Mouse (Mus musculus): ENCODE results near the gene Esrra.

Esrra gene

DNA sequence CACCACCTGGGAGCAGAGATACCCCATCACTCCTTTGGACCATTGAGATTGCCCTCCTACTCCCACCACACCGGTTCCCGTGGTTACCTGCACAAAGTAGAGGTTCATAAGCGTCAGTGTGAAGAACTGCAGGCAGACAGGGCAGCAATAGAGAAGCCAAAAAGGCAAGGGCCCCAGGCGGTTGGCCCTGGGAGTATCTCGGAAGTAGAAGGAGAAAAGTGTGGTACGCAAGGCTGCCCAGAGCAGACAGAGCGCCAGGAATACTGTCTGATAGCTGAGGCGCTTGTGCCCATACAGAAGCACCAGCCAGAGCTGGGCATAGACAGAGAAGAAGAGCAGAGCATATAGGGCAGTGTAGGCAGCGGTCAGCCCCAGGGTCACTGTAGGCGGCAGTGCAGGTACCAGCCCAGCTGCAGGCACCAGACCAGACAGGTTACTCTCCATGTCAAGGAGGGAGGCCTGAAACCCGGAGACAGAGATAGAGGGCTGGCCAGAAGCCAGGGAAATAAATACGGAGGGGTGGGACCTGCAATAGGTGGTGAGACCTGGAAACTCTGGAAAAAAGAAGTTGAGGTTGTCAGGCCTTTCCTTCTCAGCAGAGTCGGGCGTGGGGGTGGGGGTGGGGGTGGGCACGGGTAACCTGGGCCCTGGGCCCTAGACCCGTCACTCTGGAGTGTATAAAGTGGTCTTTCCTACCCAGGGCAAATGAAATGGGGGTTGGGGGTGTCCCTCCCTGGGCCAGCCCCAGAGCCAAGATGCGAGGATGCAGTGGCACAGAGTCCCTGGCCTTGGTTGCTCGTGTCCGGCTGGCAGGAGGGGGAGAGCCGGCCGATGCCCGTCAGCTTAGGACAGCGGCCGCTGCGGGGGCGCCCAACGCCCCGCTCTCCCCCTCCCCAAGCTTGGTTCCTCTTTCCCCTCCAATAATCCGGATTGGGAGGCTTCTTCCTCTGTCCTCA lies 19.1 kb upstream of the Esrra start:
- no peak for DNase-seq

DNA sequence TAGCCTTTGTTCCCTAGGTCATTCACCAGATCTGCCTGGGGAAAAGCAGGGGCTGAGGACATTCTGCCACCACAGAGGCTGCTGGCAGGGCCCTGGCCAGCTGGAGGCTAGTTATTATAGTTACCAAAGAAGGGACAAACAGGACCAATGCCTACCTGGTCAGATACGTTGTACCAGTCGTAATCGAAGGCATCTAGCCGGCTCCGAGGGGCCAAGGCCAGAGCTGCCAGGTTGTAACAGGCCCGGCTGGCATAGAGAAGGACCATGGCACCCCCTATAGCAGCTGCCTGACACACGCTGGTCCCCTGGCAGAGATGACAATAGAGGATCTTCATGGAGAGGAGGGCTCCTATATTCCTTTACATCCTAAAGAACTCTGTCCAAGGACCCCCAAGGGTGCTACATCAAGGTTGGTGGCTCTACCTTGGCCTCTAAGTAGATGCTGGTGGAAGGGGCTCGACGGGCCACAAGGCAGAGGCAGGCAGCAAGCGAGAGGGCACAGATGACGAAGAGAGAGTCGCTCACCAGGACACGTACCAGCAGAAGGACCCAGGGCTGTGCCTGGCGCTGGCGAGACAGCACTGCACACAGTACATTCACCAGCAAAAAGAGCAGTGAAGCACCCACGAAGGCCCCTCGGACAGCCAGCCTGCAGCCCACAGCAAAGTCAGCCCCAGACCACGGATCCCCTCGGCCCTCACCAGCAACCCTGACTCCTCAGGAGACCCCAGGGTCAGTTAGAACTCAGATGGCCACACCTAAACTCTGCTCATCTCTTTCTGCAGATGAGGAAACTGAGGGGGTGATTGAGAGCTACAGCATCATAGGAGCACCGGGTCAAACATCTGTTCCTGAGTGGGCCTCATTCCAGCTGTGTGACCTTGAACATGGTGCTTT lies 17.7 kb upstream of the Esrra start:
- no peak for DNase-seq

DNA sequence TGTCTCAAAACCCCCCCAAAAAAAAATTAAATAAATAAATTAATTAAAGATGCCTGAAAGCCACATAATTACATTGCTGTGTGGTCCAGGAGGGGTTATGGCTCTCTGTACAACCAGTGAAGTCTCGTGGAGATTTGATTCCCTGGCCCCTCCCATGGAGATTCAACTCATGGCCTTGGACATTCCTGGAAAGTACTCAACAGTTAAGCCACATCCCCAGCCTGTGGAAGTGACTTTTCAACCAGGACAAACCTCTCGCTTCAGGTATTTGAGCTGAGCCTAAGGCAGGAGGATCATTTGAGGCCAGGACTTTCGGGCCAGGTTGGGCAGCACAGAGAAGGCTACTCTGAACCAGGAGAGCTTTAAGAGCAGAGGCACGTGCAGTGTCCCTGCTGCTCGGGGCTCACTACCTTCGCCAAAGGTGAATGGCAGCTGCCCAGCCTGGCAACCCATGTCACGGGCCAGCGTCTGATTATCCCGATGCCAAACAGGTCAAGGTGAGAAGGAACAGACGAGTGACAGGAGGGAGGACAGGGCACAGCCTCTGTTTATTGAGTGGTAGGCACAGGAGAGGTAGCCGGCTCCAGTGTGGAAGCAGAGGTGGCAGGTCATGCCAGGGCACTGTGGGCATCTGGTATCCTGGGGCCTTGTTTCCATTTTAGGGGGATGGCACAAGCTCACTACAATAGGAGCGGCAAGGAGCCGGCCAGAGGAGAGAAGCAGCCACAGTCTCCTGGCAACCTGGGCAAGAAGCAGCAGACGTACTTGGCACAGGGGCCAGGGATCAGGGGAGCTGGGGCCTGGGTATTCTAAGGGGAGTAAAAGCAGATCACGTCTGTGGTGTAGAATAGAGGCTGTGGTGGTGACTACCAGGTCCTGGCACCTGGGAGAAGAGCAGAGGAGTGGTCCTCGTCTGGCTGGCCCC lies 16.2 kb upstream of the Esrra start:
- DNase-seq = no peak

DNA sequence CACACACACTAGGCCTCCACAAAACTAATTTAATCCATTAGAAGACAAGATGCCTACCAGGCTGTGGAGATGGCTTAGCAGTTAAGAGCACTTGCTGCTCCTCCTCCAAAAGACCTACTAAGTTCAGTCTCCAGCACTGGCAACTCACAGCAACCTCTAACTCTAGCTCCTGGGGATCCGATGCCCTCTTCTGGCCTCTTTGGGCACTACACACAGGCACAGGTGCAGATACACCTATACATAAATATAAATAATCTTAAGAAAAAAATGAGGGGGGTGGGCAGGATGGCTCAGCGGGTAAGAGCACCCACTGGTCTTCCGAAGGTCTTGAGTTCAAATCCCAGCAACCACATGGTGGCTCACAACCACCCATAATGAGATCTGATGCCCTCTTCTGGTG lies 14.7 kb upstream of the Esrra start:
- peak; percentile 51 to 53 for DNase-seq

DNA sequence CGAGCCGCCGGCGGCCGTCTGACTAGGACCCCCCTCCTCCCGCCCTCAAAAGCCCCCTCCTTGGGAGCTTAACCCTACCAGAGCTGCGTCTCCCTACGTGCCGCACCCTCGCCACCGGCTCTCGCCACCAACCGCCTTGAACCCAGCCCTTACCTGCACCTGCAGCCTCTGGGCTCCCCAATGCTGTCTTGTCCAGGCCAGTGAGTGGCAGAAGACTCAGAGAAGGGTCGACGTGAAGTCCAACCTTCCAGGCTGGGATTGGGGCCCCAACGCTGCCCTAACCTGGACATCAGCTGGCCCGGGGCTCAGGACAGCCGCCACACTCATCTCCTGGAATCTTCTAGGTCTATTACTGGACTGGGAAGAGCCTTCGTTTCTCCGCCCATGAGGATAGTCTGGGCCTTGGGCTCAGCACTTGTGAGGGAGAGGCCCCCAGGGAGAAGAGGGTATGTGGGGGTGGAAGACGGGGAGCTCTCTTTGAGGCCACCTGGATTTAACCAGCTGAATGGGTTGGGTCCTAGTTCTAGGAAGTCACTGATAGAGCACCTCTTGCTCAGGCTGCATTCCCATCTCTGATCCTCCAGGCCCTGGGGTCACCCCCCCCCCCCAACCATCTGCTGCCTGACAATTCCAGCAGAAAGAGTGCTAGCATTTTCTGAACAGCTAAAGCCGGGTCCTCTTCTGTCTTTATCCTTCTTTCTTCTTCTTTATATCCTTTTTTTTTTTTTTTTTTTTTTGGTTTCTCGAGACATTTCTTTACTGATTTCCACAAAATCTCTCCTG lies 12.8 kb upstream of the Esrra start, which contains the start of gene Kcnk4:
Gene Kcnk4, minus strand, starts transcription at position 321 of the 783 bp plus-strand sequence.
- peak in 1 of 2 experiments; percentile 14 for DNase-seq

DNA sequence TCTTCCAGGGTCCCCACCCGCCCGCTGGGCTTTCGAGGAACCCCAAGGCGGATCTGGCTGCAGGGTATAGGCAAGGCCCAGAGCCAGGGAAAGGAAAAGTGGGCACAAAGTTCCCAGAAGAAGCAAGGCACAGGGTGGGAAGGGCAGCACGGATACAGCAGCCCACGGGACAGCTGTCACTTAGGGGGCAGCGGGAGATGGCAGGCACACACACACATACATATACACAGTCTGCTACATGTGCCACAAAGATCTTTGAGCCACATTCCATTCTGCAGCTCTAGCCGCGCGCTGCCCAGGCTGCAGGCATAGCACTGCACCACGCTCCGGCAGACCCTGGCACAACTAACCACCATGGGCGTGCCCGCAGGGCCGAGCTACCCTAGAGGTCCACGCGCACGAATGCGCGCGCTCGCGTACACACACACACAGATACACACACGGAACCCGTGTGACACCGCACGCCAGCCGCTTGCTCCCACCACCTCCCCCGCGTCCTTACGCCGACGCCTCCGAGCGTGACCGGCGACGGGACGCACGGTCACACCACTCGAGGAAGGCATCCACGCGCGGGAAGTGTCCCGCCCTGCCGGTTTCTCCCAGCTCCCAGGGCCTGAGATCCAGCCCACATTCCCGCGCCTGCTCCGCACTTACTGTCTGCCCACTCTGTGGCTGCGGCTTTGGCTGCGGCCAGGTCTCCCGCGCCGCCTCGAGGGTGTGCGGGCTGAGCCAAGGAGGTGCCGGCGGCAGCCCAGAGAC lies 12.0 kb upstream of the Esrra start:
- DNase-seq = peak in 1 of 2 experiments; percentile 18

DNA sequence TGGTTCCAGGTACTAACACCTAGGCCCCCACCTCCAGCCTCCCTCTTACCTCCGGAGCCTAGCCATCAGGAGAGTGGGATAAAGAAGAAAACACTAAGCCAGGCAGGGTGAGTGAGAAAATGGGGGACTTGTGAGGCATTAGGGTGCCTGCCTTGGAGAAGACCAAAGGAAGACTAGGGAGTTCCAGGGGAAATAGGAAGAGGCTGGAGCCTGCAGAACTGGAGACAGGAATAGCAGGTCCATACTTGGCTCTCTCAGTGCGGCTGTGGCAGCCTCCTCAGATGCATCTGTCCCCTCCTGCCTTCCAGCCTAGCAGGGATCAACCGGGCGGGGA lies 11.5 kb upstream of the Esrra start:
- no peak for DNase-seq

DNA sequence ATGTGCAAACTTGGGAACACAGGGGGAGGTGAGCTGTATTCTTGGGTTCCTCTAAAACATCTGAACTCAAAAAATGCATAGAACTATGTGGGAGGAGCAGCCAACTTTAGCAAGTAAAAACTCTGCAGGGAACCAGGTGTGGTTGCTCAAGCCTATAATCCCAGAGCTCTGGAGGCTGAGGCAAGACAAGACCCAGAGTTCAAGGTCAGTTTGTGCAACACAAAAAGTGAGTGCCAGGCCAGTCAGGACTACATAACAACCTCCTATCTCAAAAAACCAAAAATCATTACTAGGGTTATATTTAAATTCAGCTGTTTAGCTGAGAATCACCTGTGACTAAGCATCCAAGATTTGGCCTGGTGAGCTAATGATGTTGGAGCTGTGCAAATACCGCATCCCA lies 10.4 kb upstream of the Esrra start:
- DNase-seq = no peak

DNA sequence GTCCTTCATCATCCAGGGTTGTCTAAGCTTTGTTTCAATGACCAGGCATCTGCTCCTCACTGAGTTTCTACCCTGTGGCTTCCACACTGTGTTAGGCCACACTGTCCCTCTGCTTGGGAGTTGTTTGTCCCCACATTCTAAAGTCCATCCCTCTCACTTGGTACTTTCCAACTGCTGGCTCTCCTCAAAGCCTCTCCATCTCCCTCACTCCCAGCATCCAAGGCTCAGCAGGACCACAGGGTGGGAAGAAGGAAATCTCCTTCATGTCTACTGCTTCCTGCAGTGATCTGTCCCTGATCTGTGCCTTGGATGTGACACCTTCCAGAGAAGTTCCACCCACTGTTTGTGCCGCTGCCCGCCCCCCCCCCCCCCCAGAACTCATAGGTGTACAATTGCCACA lies 9.4 kb upstream of the Esrra start:
- DNase-seq = no peak

DNA sequence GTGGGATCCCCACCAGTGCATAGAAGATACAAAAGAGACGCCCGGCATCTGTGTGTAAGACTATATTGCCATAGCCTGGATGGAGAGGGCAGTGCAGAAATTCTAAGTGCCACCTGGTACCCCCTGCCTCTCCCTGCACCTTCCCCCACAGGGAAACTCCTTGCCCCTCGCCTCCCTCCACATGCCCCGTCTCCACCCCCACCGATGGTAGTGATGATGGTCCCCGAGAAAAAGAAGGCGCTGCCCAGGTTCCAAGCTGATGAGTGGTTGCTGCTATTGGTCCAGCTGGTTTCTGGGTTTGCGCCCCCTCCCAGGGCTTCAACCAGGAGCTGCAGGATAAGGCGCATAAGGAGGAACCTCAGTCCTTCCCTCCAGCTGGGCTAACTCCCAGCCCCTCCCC lies 6.5 kb upstream of the Esrra start:
- DNase-seq = peak in 1 of 2 experiments; percentile 10

DNA sequence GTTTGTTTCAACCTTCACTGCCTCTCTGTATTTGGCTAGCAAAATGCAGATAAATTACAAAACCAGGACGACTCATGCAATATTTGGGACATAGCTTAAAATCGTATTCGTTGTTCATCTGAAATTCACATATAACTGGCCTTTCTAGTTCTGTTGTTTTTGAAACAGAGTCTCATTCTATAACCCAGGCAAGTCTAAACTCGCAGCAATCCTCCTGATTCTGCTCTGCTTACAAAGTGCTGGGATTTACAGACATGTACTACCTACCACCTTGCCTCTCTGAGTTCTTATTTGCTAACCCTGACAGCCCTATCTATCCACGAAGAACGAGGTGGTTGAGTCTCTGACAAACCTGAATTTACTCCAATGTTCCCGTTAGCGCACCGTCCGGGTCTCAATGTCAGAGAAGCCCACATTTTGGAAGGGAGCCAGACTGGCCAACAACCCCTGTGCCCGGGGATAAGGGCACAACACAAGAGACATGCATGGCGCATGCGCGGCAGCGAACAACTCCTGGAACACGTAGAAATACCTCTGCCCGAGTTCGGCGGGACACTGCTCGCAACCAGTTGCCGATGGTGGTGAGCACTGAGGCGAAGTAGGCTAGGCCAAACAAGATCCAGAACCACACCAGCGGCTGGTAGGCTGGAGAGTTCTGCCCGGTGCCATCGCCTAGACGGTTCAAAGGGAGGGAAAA lies 5.1 kb upstream of the Esrra start:
- peak in 1 of 2 experiments; percentile 21 for DNase-seq

DNA sequence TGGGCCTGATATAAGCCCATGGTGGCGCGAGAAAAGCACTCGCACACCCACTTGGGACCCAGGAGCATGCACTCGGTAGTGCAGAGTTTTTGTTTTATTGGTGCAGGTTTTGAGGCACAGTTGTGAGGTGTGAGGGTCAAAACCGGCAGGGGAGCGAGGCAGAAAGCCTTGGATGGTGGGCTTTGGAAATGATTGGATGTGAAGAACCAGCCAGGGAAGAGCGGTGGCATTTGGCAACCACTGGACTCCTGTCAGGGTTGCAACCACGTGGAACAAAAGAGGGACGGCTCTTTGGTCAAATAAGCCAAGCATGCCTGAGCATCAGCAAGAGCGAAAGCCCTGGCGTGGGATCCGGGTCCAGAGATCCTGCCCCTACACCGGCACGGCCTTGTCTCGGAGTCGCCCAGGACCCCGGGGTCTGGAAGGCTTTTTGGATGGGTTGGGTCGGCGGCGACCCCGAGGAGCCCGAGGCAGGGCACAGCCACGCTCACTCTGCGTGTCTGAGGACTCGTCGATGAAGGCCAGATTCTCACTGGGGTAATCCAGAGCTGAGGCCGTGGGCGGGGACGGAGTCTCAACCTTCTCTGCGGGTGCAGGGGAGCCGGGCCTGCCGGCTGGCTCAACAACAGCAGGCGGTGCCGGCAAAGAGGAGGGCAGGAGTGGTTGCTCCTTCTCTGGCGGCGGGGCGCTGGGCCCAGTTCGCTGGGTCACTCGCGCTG lies 4.2 kb upstream of the Esrra start:
- DNase-seq = no peak

DNA sequence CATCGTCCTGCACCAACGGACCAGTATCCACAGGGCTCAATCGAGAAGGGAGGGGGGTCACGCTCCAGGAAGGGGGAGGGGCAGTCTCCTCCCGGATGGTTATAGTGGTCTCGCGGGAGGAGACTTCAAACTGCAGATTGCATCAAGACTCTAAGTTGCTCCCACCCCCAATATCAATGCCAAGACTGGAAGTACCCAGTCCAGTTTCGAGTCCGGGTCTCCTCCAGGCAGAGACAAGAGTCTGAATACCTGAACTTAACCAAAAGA lies 3.6 kb upstream of the Esrra start, which contains the start of gene Catsperz:
Gene Catsperz, minus strand, starts transcription at position 74 of the 267 bp plus-strand sequence.
- no peak for DNase-seq

DNA sequence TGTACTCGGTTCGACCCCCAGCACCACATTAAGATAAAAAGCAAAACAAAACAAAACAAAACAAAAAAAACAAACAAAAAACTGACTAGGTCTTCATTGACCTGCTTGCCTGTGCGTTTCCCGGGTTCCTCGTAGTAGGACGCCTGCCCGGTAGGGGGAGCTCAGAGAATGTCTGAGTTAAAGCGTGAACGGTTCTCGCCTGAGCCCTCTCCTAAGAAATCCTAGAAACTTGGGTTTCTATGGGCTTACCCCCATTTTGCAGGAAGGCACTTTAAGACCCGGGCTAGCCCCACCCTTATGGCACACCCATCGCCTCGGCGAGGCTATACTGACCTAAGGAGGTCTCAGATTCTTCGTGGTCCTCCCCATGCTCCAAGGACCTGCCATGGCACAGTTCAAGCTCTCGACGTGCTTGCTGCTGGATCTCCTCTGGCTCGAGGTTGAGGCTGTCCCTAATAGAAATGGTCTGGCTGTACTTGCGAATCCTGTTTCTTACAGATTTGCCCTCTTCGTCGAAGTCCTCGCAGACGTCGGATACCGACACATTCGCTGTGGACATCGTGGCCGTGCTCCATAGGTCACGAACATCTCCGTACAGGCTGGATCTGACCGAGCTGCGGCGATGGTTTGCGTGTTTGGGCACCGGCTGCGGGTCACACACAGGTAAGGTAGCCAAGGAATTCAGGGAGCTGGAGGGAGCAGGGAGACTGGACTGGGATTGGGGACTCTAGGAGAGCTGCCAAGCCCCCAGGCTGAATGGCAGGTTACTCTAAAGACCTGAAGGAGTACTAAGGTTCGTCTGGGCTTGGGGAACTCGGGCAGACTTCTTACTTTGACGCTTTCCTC lies 3.1 kb upstream of the Esrra start:
- DNase-seq = peak; percentile 81 to 88

DNA sequence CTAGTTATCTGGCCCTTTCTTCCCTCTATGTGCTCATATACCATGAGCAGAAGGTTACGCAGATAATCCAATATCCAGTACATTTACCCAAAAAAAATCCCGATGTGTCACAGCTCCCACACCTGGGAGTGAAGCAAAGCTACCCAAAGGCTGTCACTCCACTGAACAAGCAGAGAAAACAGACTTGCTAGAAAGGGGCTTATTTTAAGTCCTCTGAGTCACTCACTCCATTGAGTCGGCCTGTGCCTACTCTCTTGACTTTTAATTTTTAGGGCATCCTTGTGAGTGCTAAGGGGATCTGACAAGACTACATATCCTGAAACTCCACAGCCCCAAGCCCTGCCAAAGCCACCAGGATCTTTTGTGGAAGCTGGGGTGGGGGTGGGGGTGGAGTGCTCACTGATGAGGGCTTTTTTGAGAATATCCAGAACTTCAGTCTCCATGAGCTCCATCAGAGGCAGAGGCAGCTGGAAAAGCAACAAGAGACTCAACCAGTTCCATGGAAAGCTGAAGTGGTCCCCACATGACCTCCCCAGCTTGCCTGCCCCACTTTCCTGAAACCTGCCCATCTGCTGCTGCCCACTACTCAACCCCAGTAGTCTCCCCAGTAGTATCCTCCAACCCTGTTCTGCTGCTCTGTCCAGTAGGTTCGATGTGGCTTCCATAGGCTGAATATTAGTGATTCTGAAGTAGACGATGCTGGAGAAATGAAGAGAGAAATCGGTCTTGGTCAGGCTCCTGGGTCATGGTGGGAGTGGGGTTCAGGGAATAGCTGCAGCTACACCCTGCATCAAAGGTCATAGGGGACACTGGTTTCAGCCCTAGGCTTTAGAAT lies 1.5 kb upstream of the Esrra start:
- peak in 1 of 2 experiments; percentile 13 for DNase-seq

DNA sequence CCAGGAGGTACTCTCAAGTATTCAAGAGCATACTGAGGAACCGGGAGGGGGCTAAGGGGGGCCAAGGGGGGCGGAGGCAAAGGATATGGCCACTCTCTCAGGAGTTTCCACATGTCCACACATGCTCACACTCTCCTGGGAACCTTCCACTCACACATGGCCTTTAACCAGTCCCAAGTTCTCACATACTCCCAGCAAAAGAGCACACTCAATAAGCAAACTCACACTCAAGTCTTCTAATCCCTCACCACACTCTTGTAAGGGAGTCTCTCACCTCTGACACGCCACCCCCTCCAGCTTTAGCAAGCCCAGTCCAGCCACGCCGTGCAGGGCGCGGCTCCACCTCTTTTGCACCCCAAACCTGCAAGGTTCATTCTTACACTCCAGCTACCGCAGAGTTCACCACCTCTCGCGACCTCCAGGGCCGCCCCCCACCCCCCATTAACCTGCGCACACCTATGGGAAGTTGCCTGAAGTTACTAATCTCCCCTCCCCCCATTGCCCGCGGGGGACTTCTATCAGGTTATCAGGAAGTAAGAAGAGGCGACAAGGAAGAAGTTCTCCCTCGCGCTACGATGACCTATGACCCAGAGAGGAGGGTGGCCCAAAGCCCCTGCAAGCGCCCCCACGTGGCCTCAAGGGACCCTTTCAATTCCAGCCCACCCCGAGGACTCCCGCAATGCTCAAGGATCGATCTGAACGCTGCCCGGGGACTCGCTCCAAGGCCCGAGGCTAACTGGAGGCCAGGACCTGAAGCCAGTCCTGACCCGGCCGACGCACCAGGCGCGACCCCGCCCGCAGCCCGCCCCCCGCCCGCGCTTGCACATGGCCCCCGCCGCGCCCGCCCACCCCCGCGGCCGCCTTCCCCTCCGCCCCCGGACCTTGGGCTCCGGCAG lies 624 bp downstream of the Esrra start:
- peak; percentile 66 to 78 for DNase-seq

Measured in thymus, postnatal 36 days (tissue).